Mouse (Mus musculus) 416B (cell line): ENCODE results near the gene Cd300e.

Experiments used
- DNase-seq: peaks from one replicate; pipeline ENCODE4 v3.0.0; 2011; ENCODE audit warnings: low read depth

The Cd300e gene

DNA sequence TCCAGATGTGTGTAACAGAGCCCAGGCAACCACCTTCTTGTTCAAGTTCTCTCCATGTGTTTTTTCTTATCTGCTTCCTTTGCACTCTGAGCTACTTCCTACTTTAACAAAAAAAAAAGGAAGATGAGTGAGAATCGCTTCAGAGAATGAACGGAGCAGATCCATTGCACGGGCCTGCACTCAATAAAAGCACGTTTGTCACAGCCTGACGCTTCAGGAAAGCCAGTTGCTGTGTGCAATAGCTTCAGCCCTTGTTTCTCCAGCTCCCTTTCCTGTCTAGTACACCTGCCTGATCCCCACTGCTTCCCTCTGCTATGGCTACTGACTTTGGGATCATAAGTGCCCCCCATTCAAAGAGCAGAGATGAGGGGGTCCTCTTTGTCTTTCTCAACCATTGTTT is at the start of gene Cd300e:
Gene Cd300e (minus strand): TSS at position 101 of the 400 bp plus-strand sequence.
- DNase-seq, result no peak

DNA sequence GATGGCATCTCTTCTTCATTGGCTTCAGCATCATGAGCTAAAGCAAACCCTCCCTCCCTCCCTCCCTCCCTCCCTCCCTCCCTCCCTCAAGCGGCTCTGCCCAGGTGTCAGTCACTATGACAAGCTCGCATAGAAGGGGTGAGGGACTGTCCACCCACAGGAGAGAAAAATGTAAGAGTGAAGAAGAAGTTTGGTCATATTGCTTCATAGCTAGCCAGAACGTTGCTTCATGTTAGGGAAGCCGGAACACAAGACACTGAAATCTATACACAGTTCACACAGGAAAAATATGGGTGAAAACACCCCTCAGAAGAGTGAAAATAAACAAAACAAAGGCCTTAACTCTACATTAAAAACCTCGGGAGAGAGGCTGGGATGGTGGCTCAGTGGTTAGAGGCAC is 48.3 kb upstream of the Cd300e start:
- DNase-seq, result no peak

DNA sequence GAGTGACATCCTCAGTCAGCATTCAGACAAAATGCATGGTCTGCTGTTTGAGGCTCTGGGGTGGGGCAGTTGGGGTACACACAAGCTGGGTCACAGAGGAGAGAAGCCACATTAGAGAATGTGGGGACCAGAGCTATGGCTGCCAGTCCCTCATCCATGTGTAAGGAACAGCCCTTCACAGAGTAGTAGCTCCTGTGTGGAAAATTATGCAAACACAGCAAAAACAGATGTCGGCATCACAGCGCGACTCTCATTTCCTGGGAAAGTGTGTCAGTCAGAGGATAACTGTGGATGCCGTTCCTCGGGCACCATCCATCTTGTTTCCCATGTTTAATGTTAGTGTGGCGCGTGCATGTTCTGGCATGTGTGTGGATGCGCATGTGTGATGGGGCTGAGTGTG is 46.2 kb upstream of the Cd300e start:
- DNase-seq, result no peak

DNA sequence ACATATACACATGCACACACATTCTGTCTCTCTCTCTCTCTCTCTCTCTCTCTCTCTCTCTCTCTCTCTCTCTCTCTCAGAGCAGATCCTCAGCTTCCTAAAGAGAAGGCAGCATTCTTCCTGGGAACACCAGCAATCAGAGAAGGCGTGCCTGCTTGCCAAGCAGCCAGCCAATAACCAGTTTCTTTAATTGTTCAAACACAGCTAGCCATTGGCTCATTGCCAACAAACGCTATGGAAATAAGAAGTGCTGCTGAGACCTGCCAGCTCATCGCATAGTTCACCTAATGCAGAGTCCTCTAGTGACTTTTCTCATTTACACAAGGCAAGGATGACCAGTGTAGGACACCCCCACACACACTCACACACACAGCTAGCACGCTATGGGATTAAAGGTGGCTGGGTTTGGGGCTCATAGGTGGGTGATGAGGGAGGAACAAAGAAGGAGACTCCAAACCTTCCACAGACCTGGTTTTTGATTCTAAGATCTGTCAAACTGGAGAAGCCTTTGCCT is 45.5 kb upstream of the Cd300e start:
- peak; percentile 29 for DNase-seq

DNA sequence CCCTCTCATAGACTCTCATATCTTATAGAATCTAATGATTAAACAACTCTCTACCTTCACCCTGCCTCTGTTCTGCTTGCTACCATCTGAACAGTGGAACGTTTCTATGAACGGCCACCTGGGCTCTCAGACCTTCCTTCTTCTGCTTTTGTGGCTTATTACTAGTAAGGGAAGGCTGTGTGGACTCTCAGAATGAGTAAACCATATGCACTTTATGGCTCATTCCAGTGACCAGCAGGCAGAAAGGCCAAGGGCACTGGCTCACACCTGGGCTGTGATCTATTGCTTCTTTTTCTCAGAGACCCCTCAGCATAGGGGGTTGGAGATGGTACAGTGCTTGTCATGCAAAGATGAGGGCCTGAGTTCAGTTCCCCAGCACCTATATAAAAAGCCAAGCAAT is 44.7 kb upstream of the Cd300e start:
- DNase-seq, result no peak

DNA sequence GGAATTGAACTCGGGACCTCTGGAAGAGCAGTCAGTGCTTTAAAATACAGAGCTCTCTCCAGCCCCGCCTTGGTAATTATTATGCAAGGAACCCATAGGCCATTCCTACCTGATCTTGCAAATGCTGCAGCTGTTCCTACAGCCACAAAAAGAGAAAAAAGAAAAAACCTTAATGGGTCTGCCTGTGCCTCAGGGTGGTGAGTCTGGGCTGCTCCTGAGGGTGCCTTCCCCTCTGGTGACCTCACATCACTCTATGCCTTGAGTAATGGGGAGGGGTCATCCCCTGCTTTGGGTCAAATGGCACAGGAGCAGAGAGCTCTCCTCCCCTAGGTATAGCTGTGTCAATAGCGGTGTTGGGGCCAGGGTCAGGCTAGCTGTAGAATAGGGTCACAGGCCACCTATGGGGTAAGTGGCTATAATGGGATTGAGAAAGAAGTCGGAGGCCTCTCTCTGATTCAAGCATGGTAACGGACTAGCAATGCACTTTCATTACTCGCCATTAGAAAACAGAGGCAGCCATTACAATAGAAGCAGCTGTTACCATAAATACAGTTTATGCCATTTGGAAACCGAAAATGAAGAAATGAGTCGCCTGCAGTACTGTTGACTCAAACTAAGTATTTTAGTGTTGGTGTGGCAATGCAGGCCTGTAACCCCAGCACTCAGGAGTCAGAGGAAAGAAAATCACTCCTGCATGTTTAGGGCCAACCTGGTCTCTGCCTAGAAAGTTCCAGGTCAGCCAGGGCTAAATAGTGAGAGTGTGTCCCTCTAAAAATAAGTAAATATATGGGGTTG is 43.0 kb upstream of the Cd300e start:
- no peak for DNase-seq

DNA sequence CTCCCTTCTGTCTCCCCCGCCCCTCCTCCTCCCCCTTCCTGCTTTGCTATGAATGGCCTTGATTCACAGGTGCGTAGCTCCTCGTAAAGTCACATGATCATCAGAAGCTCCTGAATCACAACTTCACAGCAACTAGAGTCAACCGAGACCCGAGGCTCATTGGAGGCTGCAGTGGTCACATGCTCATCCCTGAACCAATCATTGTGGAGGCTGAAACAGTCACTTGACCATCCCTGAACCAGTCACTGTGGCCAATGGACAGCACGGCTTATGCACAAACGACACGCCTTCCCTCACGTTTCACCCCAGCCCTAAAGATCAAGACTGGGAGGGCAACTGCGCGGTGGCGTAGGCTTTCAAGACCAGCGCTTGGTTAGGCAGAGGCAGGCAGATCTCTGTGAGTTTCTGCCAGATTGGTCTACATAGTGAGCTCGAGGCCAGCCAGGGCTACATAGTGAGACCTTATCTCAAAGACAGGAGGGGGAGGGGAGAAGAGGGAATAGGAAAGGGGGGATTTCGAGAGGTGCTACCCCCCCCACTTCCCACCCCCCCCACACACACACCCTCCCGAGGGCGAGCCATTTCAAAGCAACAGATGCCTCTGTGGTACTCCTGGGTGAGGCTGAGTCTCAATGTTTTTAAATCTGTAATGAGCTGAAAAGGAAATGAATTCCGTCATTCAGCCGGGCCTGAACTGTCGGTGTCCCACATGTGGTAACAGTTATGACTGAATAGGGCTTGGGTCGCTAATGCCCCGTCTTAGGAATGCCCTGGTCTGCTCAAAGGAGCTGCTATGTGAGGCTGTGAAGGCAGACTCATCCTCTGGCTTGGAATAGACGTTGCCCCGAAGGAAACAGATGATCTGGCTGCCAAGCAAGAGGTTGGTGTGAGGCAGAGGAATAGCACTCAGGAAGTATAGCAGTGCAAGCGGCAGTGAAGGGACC is 41.8 kb upstream of the Cd300e start:
- peak; percentile 22 for DNase-seq

DNA sequence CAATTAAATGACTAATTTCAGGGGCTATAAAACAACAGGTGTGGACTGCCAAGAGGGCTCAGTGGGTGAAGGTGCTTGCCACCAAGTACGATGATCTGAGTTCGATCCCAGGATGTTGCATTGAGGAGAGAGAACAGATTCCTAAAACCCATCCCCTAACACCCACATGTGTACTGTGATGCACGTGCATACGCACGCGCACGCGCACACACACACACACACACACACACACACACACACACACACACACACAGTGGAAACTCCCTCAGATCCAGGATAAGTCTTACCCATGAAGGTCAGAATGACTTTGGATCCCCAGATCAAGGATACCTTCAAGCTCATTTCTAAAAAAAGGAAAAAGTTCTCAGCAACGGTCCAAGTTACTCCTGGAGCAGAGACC is 40.1 kb upstream of the Cd300e start:
- DNase-seq, result no peak

DNA sequence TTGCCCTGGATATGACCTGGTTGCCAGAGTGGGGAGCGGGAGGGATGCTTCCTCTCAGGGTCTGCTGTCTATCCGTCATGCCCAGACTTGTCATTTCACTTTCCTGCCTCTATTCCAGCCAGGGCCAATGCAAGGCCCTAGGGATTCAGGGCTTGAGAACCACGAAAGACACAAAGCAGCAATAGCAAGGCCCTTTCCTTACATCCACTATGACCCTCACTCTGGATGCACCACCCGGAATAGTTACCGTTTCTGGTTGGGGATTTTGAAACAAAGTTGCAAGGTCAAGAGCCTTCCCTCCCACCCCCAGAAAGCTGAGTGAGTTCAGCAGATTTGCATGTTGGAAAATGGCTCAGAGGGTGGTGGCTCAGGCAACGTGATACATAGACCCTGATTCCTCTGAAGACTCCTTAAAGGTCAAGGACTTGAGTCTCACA is 39.7 kb upstream of the Cd300e start:
- DNase-seq, result no peak

DNA sequence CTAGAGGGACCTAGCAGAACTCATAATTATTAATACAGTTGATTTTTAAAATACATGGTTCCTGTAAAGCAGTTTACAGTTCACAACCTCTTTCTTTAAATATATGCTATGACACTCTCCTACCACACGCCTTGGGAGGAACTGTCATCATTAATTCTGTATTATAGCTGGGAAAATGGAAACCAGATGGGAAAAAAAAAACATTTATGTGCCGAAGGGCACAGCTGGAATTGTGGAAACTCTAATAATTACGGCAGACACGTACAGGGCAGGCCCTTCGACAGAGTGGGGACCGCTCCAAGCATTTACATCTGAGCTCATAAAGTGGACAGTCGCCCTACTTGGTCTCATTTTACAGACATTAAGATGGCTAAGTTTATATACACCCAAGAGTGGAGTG is 38.8 kb upstream of the Cd300e start:
- DNase-seq, result no peak

DNA sequence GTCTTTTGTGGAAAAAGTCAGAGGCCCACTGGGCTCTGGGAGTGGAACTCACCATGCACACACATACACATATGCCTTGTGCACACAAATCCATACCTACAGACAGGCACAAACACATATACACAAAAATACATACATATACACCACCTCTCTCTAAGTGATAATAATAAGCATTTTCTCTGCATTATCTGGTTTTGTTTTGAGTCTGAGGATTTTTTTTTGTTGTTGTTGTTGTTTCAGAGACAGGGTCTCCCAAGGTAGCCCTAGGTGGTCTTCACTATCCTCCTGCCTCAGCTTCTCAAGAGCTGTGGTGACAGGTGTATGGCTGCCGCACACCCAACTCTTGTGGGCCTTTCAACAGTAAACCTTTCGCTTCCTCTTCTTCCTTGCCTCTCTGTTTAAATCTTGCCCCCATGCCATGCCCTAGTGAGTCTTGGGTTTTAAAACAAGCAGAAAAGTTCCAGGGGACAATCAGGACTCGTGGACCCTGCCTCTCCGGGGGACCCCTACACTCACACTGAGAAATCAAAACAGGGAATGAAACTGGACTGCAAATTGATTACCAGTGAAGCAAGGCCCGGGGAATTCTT is 38.1 kb upstream of the Cd300e start:
- no peak for DNase-seq

DNA sequence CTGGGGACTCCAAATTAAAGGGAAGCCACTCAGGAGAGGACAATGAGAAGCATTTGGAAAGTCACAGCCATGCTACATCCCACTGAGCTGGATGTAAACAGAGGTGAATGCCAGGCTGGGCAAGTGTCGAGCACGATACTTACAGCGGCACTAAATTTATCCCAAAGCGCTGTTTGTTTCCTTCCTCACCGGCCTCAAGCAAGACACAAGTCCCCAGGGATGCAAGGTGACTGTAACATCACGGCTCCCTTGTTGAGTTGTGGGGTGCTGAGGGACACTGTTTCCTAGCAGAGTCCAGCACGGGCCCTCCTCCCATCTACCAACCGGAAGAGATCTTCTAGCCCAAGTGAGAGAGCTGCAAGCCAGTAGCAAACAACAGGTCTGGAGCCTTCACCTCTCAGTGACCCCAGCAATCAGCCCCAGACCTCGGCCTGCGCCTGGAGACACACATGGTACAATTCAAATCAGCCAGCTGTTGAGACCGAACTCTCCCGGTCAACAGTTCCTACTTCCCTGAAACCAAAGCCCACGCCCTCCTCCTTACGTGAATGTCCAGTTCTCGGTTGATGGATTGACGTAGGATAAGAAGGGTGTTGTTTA is 37.4 kb upstream of the Cd300e start:
- DNase-seq, result no peak

DNA sequence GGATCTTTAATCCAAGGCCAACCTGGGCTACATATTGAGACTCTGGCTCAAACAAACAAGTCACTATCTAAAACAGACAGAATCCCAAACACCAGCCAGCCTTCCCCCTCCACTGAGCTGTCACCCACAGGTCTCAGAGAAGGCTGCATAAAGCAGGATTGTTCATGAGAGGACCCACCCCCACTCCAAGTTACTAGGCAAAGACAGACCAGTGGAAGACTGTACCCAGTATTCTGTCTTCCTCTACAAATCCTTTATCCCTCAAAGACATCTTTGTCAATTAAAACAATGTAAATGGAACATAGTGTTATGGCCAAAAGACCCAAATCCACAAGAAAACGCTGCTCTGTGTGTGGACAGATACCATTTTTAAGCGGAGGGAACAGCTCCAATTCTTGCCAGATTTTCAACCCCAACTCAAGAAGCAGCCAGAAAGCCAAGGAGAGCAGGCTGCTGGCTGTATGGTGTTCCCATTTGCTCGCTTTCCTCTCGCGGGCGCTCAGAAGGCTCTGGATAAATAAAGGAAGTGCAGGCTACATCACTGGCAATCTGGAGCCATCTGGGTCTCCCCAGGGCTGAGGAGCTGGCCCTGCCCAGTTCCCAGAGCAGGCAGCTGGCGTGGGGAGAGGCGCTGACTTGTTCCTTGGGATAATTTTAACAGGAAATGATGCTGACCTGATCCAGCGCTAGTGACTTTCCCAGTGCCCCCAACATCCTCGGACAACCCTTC is 36.4 kb upstream of the Cd300e start:
- DNase-seq, result no peak

DNA sequence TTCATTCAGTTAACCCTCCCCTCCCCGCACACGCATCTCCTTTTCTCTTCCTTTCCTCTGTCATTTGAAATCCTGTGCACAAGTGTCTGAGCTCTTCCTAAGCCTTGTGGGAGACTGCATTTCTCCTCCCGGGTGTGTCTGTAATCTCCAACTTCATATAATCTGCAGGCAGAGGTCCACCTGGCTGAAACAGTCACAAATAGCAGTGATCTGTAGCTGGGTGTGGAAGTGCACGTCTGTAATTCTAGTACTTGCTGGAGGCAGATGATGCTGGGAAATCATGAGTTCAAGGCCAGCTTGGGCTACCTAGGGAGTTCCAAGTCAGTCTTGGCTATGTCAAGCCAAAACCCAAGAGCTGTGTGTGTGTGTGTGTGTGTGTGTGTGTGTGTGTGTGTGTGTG is 30.2 kb upstream of the Cd300e start:
- no peak for DNase-seq

DNA sequence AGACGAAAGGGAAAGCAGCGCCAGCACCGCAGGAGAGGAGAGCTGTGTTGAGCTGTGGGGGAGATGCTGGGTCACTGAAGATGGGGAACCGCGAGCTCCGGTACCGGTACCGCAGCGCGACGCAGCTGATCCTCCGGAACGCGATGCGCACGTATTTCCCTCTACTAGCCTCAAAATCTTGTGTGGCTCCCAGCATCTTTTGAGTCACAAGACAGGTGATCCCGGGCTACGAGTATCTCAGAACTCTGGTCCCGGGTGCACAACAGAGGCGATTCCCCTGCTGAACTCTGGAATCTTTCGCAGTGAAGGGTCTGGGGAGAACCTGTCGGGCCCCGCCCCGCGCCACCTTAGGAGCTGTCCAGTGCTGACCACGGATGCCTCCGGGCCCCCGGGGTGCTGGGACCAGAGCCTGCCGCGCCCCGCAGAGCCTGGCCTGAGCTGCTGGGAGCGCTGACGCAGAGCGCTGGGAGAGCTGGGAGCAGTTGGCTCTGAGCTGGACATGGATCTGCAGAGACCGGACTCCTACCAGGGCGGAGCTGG is 29.5 kb upstream of the Cd300e start, which contains the start of gene Rab37:
Gene Rab37 (plus strand): TSS at position 70 of the 540 bp plus-strand sequence.
- no peak for DNase-seq

DNA sequence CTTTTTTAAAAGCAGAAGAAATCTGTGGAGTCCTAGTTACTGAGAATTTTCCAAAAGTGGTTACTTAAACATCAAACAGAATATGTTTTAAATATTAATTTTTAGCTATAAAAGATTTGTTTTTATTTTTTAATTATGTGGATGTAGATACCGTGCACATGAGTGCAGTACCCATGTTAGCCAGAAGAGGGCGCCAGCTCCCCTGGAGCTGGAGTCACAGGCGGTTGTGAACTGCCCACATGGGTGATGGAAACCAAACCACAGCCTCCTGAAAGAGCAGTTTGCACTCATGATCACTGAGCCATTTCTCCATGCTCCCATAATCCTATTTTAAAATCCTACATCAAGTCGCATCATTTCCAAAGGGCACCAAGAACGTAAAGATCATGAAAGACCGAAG is 27.9 kb upstream of the Cd300e start:
- peak; percentile 25 for DNase-seq

DNA sequence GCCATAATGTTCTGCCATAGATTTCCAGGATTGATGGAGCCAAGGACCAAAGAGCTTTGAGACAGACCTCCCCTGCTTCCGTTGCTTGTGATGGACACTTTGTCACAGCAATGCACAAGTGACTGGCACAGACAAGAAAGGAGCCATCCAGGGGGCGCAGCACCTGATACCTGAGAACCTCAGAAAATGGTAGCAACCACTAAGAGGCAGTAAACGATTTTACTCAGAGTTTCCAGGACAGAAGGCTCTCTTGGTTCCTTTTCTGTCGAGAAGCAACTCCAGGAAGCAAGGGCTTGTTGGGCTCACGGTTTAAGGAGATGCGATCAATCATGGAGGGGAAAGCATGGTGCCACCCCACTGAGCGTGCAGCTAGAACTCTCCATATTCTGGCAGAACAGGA is 24.2 kb upstream of the Cd300e start:
- no peak for DNase-seq

DNA sequence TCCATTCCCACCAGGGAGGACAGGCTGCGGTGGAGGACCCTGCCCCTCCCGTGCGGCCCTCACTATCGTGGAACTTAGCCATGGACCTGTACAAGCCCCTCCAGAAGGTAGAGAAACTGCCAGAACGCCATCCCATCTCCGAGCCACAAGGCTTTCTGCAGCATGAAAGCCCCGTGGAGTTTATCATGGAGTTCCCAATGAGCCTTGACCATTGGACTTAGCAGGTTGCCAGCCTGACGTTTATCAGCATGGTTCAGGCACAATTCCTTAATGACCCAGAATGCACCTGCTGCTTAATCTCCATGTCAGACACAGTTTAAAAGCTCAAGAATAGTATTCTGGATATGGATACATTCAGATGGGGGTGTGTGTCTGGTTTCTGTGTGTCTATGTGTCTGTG is 23.1 kb upstream of the Cd300e start:
- DNase-seq, result no peak

DNA sequence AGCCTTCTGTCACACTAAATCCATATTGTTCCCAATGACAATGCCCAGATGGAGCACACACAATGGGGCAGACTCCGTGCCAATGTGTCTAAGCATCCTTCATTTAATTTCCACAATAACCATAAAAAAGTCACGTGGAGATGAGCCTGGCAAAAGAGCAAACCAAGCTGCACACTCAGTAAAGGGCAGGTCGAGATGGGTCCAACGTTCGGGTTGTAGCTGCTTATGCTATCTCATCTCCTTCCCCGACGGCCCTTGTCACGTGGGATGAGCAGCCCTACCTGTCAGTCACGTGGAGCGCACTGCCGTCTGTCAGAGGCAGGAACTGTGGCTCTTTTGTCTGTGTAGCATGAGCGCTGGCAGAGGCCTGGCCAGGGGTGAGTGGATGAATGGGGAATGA is 22.6 kb upstream of the Cd300e start:
- no peak for DNase-seq

DNA sequence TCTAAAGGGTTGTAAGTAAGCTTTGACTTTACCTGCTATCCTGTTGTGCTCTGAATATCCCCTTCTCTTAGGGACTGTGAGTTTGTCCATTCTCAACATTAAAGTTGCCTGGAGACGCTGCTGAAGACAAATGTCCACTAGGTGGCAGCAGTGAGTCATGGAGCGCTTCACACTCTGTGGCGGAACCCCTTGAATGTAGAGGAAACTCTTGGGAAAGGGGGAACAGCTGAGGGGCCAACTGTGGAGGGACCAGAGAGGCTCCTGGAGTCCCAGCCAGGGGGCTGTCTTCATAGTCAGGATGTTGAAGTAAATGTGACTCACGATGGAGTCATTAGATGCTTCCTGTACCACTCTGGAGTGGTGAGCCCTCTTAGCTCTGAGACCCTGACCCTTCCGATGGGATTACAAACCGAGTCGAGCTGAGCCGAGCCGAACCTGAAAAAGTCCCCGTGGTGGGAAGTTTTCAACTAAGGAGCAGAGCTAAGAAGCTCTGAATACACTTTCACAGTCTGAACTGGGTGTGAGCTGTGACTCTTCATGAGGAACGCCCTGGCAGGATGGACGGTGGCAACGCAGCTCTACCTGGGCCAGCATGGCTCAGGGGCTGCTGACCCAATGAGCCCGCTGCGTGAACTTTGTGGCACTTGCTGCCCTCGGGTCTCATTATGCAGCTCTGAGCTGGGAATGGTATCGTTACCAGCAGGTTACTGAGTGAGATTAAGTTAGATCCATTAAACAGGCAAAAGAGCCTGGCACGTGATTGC is 21.6 kb upstream of the Cd300e start:
- peak; percentile 76 for DNase-seq
